Mouse (Mus musculus) adrenal gland, postnatal 10 days (tissue): Measurements from ENCODE around the gene Tmem184c. TPM values are rescaled to one million over a fixed set of nuclear protein-coding genes. Genes with fewer than 3 reads are reported as not detected.

ENCODE experiments used
- total RNA-seq, 2 experiments: library from RNA; stranded (reverse); gene quantifications; 2 replicates each; pipeline ENCODE4 v1.2.3; 2021

Tmem184c gene
- total RNA-seq, 2 experiments from 2014 or later, result 27.3 to 29.7 TPM

Other genes starting within 250 kb of the Tmem184c start
- gene Arhgap10, start 92.7 kb downstream of the Tmem184c start, total RNA-seq, result 10 to 100 TPM; 20.9 to 29.4 TPM
- 10 to 100 TPM; 16.0 to 18.7 TPM for gene Prmt9, start 61.3 kb downstream of the Tmem184c start, total RNA-seq
- gene Ednra, start 113.8 kb upstream of the Tmem184c start, total RNA-seq, result 10 to 100 TPM; 21.8 to 26.8 TPM